Mouse (Mus musculus) CH12.LX (cell line): ENCODE measurements around the gene Urm1.

Experiments used
- CTCF ChIP-seq, 2 experiments: IDR thresholded peaks in 1 of 2; conservative IDR thresholded peaks in 1 of 2; 2 replicates each; pipeline ENCODE4 v1.5.1; 2011 to 2012; ENCODE audit warnings: low read depth in 2 of 2, low read length in 2 of 2, improper control_type of control experiment in 1 of 2, inconsistent platforms in 1 of 2, mild to moderate bottlenecking in 1 of 2, moderate library complexity in 1 of 2
- E2F4 ChIP-seq: IDR thresholded peaks from 2 replicates; pipeline ENCODE4 v1.6.1; 2011; ENCODE audit warnings: low read depth, low read length, improper control_type of control experiment; ENCODE audit not compliant: insufficient replicate concordance
- IRF4 ChIP-seq: IDR thresholded peaks from 2 replicates; pipeline ENCODE4 v1.6.1; 2014; ENCODE audit warnings: low read depth, mild to moderate bottlenecking, inconsistent platforms, low read length, improper control_type of control experiment
- JUND ChIP-seq: conservative IDR thresholded peaks from 2 replicates; pipeline ENCODE4 v1.6.1; 2011; ENCODE audit warnings: low read depth, low read length, improper control_type of control experiment
- MYC ChIP-seq: IDR thresholded peaks from 2 replicates; pipeline ENCODE4 v1.6.1; 2011; ENCODE audit warnings: low read depth, mild to moderate bottlenecking, improper control_type of control experiment, low read length
- POLR2A ChIP-seq: IDR thresholded peaks from 2 replicates; pipeline ENCODE4 v1.6.1; 2011; ENCODE audit warnings: low read depth, mild to moderate bottlenecking, improper control_type of control experiment, low read length
- SIN3A ChIP-seq: IDR thresholded peaks from 2 replicates; pipeline ENCODE4 v1.6.1; 2012; ENCODE audit warnings: low read length, improper control_type of control experiment, inconsistent platforms
- SMC3 ChIP-seq: IDR thresholded peaks from 2 replicates; pipeline ENCODE4 v1.6.1; 2011; ENCODE audit warnings: low read depth, low read length, improper control_type of control experiment
- TBP ChIP-seq: conservative IDR thresholded peaks from 2 replicates; pipeline ENCODE4 v1.6.1; 2011; ENCODE audit warnings: low read depth, low read length, improper control_type of control experiment
- USF1 ChIP-seq: IDR thresholded peaks from 2 replicates; pipeline ENCODE4 v1.6.1; 2014; ENCODE audit warnings: low read depth, mild to moderate bottlenecking, inconsistent platforms, low read length, improper control_type of control experiment

- TF ChIP-seq CTCF (conservative IDR thresholded peaks at IDR 0.05 in 1 of 2, IDR thresholded peaks at IDR 0.05 in 1 of 2; ENCODE audit: low read depth in 2 of 2, low read length in 2 of 2): no peak
- no peak for TF ChIP-seq JUND
- TF ChIP-seq E2F4: no peak
- TF ChIP-seq POLR2A: no peak
- no peak for TF ChIP-seq USF1
- no peak for TF ChIP-seq TBP
- TF ChIP-seq SIN3A: no peak
- no peak for TF ChIP-seq SMC3
- no peak for TF ChIP-seq MYC
- no peak for TF ChIP-seq IRF4
Measured at GRCm38 (mm10) chr2:29815678-29816371, 4.0 kb upstream of the Urm1 start.
